Mouse (Mus musculus) heart, postnatal 0 days (tissue): ENCODE measurements around the gene Rpl27a. TPM values are rescaled to one million over a fixed set of nuclear protein-coding genes. Genes with fewer than 3 reads are reported as not detected.

Experiments
- ATAC-seq: fragments of 200-750 bp; cut with Nextera tagmentation; 2 replicates; pipeline ENCODE4 v1.8.0; 2017; ENCODE audit warnings: low read depth, moderate number of reproducible peaks, moderate library complexity; ENCODE audit not compliant: insufficient read depth
- DNase-seq: peaks from one replicate; pipeline ENCODE4 v3.0.0-alpha.2; 2016; ENCODE audit warnings: low spot score
- H3K27ac ChIP-seq: fragments of 300-500 bp; sonication (generic); 2 replicates; pipeline ENCODE4 v1.5.1; 2014; ENCODE audit warnings: low read depth, mild to moderate bottlenecking
- H3K27me3 ChIP-seq: fragments of 300-500 bp; sonication (generic); 2 replicates; pipeline ENCODE4 v1.6.1; 2014; ENCODE audit warnings: low read length, mixed read lengths; ENCODE audit not compliant: control insufficient read depth, insufficient read depth
- H3K36me3 ChIP-seq: fragments of 300-500 bp; sonication (generic); replicated peaks from 2 replicates; pipeline ENCODE4 v1.6.1; 2014; ENCODE audit warnings: low read length, mixed read lengths; ENCODE audit not compliant: control insufficient read depth, insufficient read depth
- H3K4me1 ChIP-seq: fragments of 300-500 bp; sonication (generic); 2 replicates; pipeline ENCODE4 v1.6.1; 2014; ENCODE audit warnings: antibody characterized with exemption; ENCODE audit not compliant: control insufficient read depth, insufficient read depth
- H3K4me2 ChIP-seq: fragments of 300-500 bp; sonication (generic); 2 replicates; pipeline ENCODE4 v1.6.1; 2014; ENCODE audit warnings: low read depth, mild to moderate bottlenecking, low read length, moderate library complexity
- H3K4me3 ChIP-seq: fragments of 300-500 bp; sonication (generic); 2 replicates; pipeline ENCODE4 v1.5.1; 2014; ENCODE audit warnings: low read depth, low read length
- H3K9ac ChIP-seq: fragments of 300-500 bp; sonication (generic); replicated peaks from 2 replicates; pipeline ENCODE4 v1.6.1; 2014; ENCODE audit warnings: low read depth, low read length, mixed read lengths
- H3K9me3 ChIP-seq: fragments of 300-500 bp; sonication (generic); replicated peaks from 2 replicates; pipeline ENCODE4 v1.6.1; 2016; ENCODE audit warnings: low read length; ENCODE audit not compliant: control insufficient read depth
- CTCF ChIP-seq: IDR thresholded peaks from 2 replicates; pipeline ENCODE4 v1.5.1; 2016; ENCODE audit warnings: antibody characterized with exemption, control low read depth, low read depth
- EP300 ChIP-seq: IDR thresholded peaks from 2 replicates; pipeline ENCODE4 v1.6.1; 2016; ENCODE audit warnings: antibody characterized with exemption, low read depth
- WGBS: fragments of 180-500 bp; shearing (Covaris S2); extraction: QIAGEN DNeasy Blood & Tissue Kit; methylation state at CpG from one replicate; pipeline ENCODE4 v1.1.7; 2014; 5-methylcytosine and 5-hydroxymethylcytosine counted together
- polyA plus RNA-seq: library from polyadenylated mRNA; unstranded; fragments of >200 nt; fragmentation: Nextera tagmentation; extraction: Ambion mirVana; gene quantifications from 2 replicates; pipeline ENCODE4 v1.2.1, GENCODE M21; 2015
- total RNA-seq: library from RNA; depleted of rRNA; stranded (reverse); fragments of >200 nt; gene quantifications from 2 replicates; pipeline ENCODE4 v1.2.3, GENCODE M21; 2014; ENCODE audit warnings: low replicate concordance

Rpl27a gene
- total and polyA plus RNA-seq, 2 experiments from 2014 or later: 68.8 to 267 TPM

GRCm38 (mm10) chr7:109533129-109533528 lies 14.2 kb downstream of the Rpl27a start:
- Histone ChIP-seq H3K9me3 (no peaks in the 10 kb centered on the region), H3K27ac (no peak overlapping the region), H3K4me2 (no peak overlapping the region), H3K36me3 (peaks cover 80% of the 10 kb centered on the region), H3K27me3 (no peaks in the 10 kb centered on the region), H3K4me1 (peaks cover 13% of the 10 kb centered on the region), H3K4me3 (no peak overlapping the region), H3K9ac (no peak overlapping the region)
- 89% methylated on average over 4 of the region's 4 CpGs for WGBS
- TF ChIP-seq EP300 (no peak), CTCF (no peak)
- DNase-seq (no peak), ATAC-seq (no peak)

DNA sequence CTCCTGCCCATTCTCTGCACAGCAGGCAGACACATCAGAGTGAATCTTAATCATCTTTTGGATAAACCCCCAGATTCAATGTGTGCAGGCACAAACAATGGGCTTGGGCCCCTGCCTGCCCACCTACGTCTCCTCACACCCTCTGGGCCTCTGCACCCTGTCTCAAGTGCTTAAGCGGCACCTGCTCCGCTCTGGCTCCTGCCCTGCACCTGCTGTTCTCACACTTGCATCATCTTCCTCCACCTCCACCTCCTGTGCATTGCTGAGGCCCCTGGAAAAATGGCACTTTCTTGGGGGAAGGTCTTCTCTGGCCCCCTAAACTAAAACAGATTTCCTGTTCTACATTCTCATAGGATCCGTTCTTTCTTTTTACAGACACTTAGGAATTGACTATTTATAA lies 14.9 kb downstream of the Rpl27a start:
- Histone ChIP-seq H3K36me3 (peaks cover 85% of the 10 kb centered on the region), H3K9me3 (no peaks in the 10 kb centered on the region), H3K4me1 (peaks cover 13% of the 10 kb centered on the region), H3K27me3 (no peaks in the 10 kb centered on the region), H3K9ac (no peak overlapping the region), H3K27ac (no peak overlapping the region), H3K4me3 (no peak overlapping the region), H3K4me2 (no peak overlapping the region)
- DNase-seq (no peak), ATAC-seq (no peak)
- 85% methylated on average over 4 of the region's 4 CpGs for WGBS
- TF ChIP-seq EP300 (no peak), CTCF (no peak)

DNA sequence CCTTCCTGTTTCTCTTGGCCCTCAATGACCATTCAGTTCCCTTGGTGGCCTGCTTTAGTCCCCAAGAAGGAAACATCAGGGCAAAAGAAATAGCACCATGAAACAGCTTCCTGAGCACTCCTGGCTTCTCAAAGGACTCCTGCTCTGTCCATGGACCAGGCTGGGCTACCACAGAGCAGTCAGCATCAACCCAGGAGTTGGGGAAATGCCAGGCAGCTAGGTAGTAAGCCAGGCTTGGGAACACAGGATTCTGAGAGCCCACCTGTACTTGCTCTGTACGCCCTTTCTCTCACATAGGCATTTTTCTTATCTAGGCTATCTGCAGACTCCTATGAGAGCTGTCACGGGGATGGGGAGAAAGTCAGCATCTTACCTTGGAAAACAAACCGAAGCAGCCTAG lies 16.0 kb downstream of the Rpl27a start:
- TF ChIP-seq CTCF (no peak), EP300 (no peak)
- Histone ChIP-seq H3K36me3 (peaks cover 89% of the 10 kb centered on the region), H3K9me3 (no peaks in the 10 kb centered on the region), H3K4me3 (no peak overlapping the region), H3K27me3 (no peaks in the 10 kb centered on the region), H3K9ac (no peak overlapping the region), H3K4me2 (no peak overlapping the region), H3K27ac (no peak overlapping the region), H3K4me1 (peaks cover 13% of the 10 kb centered on the region)
- WGBS: 92% methylated on average over 3 of the region's 3 CpGs
- ATAC-seq: no peak
- no peak for DNase-seq

DNA sequence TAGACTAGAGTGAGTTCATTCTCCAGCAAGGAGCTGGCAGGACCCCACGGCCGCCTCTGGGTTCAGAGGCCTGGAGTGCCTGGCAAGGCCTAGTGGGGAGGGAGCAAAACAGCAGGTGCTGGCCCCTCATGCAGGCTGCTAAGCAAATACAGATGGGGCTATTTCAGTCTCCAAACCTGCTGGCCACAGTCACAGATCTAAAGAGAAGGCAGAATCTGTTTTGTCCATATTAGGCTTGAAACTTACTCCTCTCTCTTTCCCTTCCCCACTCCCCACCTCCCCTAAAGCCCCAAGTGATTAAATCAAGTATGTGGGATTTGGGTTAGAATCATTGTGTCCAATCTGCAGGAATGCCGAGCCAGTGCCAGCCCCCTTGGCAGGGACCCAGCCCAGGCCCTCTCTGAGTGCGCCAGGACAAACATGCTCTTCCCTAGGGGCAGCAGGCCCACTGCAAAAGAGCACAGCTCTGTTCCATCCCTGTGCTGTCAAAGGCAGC lies 17.6 kb downstream of the Rpl27a start:
- H3K4me1 ChIP-seq: peaks cover 13% of the 10 kb centered on the region
- peaks cover 89% of the 10 kb centered on the region for H3K36me3 ChIP-seq
- peak; percentile 47 for DNase-seq
- H3K9ac ChIP-seq: 0 out of 2 replicates have a peak overlapping the region, but pooled peaks have one; percentile 13
- H3K4me2 ChIP-seq: no peak overlapping the region
- no peak for TF ChIP-seq CTCF
- no peak for TF ChIP-seq EP300
- WGBS: 29% methylated on average over 4 of the region's 4 CpGs
- no peaks in the 10 kb centered on the region for H3K9me3 ChIP-seq
- peak overlapping the region; percentile 85 for H3K27ac ChIP-seq
- H3K4me3 ChIP-seq: no peak overlapping the region
- H3K27me3 ChIP-seq: no peaks in the 10 kb centered on the region
- ATAC-seq: peak; percentile 74

DNA sequence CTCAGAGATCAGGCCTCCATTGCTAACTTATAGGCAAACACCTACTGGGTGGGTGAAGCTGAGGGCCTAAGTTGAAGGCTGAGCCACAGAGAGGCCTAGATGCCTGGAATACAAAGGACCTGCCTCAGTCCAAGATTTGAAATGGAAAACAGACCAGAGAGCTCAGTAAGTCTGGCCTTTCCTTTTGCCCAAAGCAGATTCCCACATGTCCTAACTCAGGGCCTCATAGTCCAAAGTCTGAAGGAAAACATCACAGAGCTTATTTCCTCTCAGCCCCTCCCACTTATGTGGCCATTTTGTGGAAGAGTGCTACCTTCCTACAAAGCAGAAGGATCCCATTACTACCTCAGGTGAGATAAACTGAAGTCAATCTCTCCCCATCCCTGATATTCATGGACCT lies 22.0 kb downstream of the Rpl27a start:
- TF ChIP-seq CTCF: no peak
- TF ChIP-seq EP300: no peak
- Histone ChIP-seq H3K4me2 (no peak overlapping the region), H3K27me3 (no peaks in the 10 kb centered on the region), H3K9me3 (no peaks in the 10 kb centered on the region), H3K27ac (peak overlapping the region; percentile 72), H3K36me3 (peaks cover 82% of the 10 kb centered on the region), H3K4me1 (peaks cover 15% of the 10 kb centered on the region), H3K4me3 (no peak overlapping the region), H3K9ac (no peak overlapping the region)
- no peak for DNase-seq
- no peak for ATAC-seq
